Mouse (Mus musculus) cerebellum, adult (tissue): ENCODE measurements around the gene Pygm.

Experiments used
- ATAC-seq: cut with Nextera tagmentation; 2 replicates; pipeline ENCODE4 v1.9.2; 2017; ENCODE audit warnings: mild to moderate bottlenecking, moderate library complexity, mixed read lengths; ENCODE audit not compliant: insufficient number of reproducible peaks, low FRiP score, low TSS enrichment

The Pygm gene

GRCm38 (mm10) chr19:6351431-6352106 lies 32.6 kb upstream of the Pygm start:
- ATAC-seq, result no peak

GRCm38 (mm10) chr19:6352107-6352505 lies 32.1 kb upstream of the Pygm start:
- ATAC-seq, result no peak

- no peak for ATAC-seq
These were observed 30.2 kb upstream of the Pygm start for GRCm38 (mm10) chr19:6354030-6354429.

- ATAC-seq, result no peak
These were observed 22.9 kb upstream of the Pygm start for GRCm38 (mm10) chr19:6361291-6361690.

GRCm38 (mm10) chr19:6363091-6363410 lies 21.1 kb upstream of the Pygm start:
- ATAC-seq, result no peak; the same call in 1 of the 2 replicates

GRCm38 (mm10) chr19:6363411-6364240 lies 20.6 kb upstream of the Pygm start, which contains the start of gene Sf1:
TSS of gene Sf1 (plus strand) at chr19:6363690.
- ATAC-seq, result peak; percentile 91

GRCm38 (mm10) chr19:6364317-6364725 lies 19.9 kb upstream of the Pygm start:
- ATAC-seq, result peak; percentile 28; the same call in 1 of the 2 replicates

- ATAC-seq, result no peak
These were observed 19.4 kb upstream of the Pygm start for GRCm38 (mm10) chr19:6364842-6365241.

- ATAC-seq, result no peak
These were observed 14.0 kb upstream of the Pygm start for GRCm38 (mm10) chr19:6370175-6370574.

- ATAC-seq, result no peak
These were observed 11.8 kb upstream of the Pygm start for GRCm38 (mm10) chr19:6372433-6372832.

GRCm38 (mm10) chr19:6373539-6374400 lies 10.4 kb upstream of the Pygm start:
- 0 out of 2 replicates have a peak, but pooled peaks have one; percentile 20 for ATAC-seq

- ATAC-seq, result no peak
These were observed 9.6 kb upstream of the Pygm start for GRCm38 (mm10) chr19:6374571-6374970.

GRCm38 (mm10) chr19:6375423-6376254 lies 8.6 kb upstream of the Pygm start:
- ATAC-seq, result no peak

GRCm38 (mm10) chr19:6376255-6376564 lies 8.0 kb upstream of the Pygm start:
- ATAC-seq, result no peak

GRCm38 (mm10) chr19:6376643-6377042 lies 7.6 kb upstream of the Pygm start:
- no peak for ATAC-seq

- ATAC-seq, result no peak
These were observed 6.7 kb upstream of the Pygm start for GRCm38 (mm10) chr19:6377327-6378040.

- ATAC-seq, result no peak
These were observed 3.6 kb upstream of the Pygm start for GRCm38 (mm10) chr19:6380411-6381166.

GRCm38 (mm10) chr19:6381238-6381637 lies 3.0 kb upstream of the Pygm start:
- ATAC-seq, result no peak
